Mouse (Mus musculus) liver, embryonic 12.5 days (tissue): Measurements from ENCODE around the gene Olfr652. TPM values are rescaled to one million over a fixed set of nuclear protein-coding genes. Genes with fewer than 3 reads are reported as not detected.

Source experiments
- polyA plus RNA-seq: library from polyadenylated mRNA; unstranded; fragments of >200 nt; fragmentation: Nextera tagmentation; extraction: Ambion mirVana; gene quantifications from 2 replicates; pipeline ENCODE4 v1.2.1, GENCODE M21; 2016

Olfr652 gene
- polyA plus RNA-seq, 1 experiment from 2014 or later, result not detected

Other genes starting within 250 kb of the Olfr652 start
- gene Trim12a, start 245.4 kb upstream of the Olfr652 start, polyA plus RNA-seq, result 3.2 and 4.3 TPM in 2 replicates
- gene Trim34b, start 231.4 kb upstream of the Olfr652 start, polyA plus RNA-seq, result not detected in 2 replicates
- 1.2 and 1.4 TPM in 2 replicates for gene Trim12c, start 207.5 kb upstream of the Olfr652 start, polyA plus RNA-seq
- gene Trim30b, start 191.0 kb upstream of the Olfr652 start, polyA plus RNA-seq, result 0.11 TPM in 1 of 2 replicates, not detected in the other
- gene Trim30c, start 160.1 kb upstream of the Olfr652 start, polyA plus RNA-seq, result 0.14 and 0.20 TPM in 2 replicates
- gene Trim30a, start 95.7 kb upstream of the Olfr652 start, polyA plus RNA-seq, result 1.2 and 1.3 TPM in 2 replicates
- gene Trim30d, start 53.1 kb upstream of the Olfr652 start, polyA plus RNA-seq, result 0.42 and 0.43 TPM in 2 replicates
- gene Olfr651, start 10.8 kb upstream of the Olfr652 start, polyA plus RNA-seq, result not detected in 2 replicates
- not detected in 2 replicates for gene Olfr653, start 16.4 kb downstream of the Olfr652 start, polyA plus RNA-seq
- not detected in 2 replicates for gene Olfr654, start 26.1 kb downstream of the Olfr652 start, polyA plus RNA-seq
- gene Olfr655, start 40.9 kb downstream of the Olfr652 start, polyA plus RNA-seq, result not detected in 2 replicates
- gene Olfr656, start 53.1 kb downstream of the Olfr652 start, polyA plus RNA-seq, result not detected in 2 replicates
- gene Olfr657, start 63.9 kb downstream of the Olfr652 start, polyA plus RNA-seq, result not detected in 2 replicates
- not detected in 2 replicates for gene Olfr658, start 86.4 kb downstream of the Olfr652 start, polyA plus RNA-seq
- gene Olfr659, start 105.9 kb downstream of the Olfr652 start, polyA plus RNA-seq, result not detected in 2 replicates
- gene Olfr661, start 125.6 kb downstream of the Olfr652 start, polyA plus RNA-seq, result not detected in 2 replicates
- not detected in 2 replicates for gene Usp17le, start 216.6 kb downstream of the Olfr652 start, polyA plus RNA-seq